Mouse (Mus musculus): ENCODE data around the gene Fam151b. TPM values are rescaled to one million over a fixed set of nuclear protein-coding genes. Genes with fewer than 3 reads are reported as not detected.

Fam151b gene
- polyA plus RNA-seq, 1 experiment = not detected

DNA sequence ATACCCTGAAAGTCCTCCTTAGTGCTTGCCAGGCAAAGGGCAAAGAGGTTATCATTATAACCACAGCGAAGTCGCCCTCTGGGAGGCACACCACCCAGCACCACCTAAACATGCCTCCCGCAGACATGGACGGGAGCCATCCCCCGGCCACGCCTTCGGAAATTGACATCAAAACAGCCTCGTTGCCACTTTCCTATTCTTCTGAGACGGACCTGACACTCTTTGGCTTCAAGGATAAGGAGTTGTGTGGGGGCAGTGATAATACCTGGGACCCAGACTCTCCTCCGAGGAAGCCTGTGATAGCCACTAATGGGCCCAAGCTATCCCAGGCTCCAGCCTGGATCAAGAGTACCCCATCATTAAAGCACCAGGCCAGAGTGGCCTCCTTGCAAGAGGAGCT, 45.2 kb downstream of the Fam151b start:
- TF ChIP-seq GATA1 (IDR thresholded peaks at IDR 0.05; ENCODE audit: low read length) = no peak

DNA sequence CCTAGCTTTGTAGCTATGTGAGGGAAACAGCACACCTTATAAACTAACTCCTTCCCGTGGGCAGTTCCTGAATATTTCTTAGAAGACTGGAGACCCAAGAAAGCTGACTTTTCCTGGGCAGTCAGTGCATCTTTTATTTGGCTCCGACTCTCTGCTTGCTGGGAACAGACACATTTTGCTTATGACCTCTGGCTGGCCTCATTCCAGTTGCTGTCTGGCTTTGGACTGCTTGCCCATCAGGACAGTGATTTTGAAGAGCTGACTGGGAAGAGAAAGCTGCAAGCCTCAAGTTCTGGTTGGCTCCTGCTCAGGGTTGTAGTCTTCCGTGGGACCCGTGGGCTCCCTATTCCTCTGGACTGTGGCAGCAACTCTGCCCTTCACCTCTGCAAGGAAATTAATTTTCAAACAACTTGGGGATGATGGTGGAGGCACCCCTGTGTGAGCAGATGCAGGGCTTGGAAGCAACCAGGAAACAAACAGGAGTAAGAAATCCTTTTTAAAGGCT, 56.4 kb downstream of the Fam151b start:
- no peak for TF ChIP-seq GATA1 (IDR thresholded peaks at IDR 0.05; ENCODE audit: low read length)

DNA sequence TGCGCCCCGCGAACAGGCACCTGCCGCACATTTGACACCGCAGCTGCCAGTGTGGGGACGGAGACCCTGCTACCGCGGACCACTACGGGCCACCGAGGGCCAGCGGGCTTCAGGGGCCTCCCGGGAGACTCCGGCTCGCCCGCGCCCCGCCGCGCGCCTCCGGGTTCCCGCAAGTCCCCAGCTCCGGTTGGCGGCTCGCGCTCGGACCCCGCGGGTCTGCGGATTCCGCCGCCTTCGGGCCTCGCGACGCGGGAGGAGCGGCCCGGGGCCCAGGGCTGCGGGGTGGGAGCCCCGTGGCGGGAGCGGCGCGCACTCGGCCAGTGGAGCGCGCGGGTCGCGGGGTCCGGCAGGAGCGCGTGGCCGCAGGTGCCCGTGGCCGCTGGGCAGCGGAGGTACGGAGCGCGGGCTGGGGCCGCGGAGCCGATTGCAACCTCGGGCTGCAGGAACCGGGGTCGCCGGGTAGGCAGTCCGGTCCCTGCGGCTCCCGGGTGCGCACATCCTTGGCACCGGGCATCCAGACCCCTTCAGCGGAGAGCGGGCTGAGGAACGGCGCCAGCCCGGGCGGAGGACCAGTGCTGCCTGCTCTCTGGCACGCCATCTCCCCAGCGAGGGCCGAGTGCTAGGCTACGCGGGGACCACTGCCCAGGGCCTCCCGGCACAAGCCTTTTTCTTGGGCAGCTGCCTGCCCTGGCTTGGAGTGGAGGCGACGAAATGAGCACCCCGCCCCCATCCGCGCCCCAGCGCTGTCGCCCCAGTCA, 57.3 kb downstream of the Fam151b start:
- no peak for TF ChIP-seq GATA1 (IDR thresholded peaks at IDR 0.05; ENCODE audit: low read length)

DNA sequence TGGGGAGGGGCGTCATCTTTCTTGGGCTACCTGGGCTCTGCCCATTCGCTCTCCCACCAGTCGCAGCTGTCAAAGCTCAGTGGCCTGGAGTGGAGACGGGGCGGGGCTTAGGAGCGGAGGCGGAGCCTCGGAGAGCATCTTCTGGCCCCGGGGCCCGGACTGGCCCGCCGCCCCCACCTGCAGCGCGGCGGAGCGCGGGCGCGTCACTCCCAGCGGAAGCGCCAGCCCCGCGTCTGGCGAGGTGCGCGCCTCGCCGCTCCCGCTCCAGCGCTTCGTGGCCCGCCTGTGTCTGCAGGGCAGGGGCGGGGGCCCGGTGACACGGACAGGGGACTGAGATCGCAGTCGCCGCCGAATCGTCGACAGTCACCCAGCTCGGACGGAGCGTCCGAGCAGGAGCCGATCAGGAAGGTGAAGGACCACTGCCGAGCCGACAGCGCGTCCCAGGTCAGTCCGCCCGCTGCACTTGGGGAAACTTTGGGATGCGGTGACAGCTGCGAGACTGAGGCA, 58.0 kb downstream of the Fam151b start, which contains the start of gene Ankrd34b:
Ankrd34b (plus strand) TSS at position 139 of the 507 bp plus-strand sequence.
- no peak for TF ChIP-seq GATA1 (IDR thresholded peaks at IDR 0.05; ENCODE audit: low read length)

DNA sequence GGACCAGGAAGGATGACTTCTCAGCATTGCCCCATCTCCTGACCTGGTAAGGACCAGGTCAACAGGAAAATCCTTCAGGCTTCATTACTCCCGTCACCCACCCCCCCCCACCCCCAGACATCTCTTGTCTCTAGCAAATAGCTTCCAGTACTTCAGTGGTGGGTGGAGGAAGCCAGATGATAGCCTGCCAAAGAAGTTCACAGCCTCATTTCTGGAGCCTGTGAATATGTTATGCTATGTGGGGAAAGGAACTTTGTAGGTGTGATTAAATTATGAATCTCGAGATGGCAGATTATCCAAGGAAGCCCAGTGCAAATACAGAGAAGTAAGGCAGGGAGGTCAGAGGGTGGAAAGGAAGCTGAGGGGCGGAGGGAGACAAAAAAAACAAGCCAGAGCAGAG, 60.1 kb downstream of the Fam151b start:
- TF ChIP-seq GATA1 (IDR thresholded peaks at IDR 0.05; ENCODE audit: low read length) = no peak

DNA sequence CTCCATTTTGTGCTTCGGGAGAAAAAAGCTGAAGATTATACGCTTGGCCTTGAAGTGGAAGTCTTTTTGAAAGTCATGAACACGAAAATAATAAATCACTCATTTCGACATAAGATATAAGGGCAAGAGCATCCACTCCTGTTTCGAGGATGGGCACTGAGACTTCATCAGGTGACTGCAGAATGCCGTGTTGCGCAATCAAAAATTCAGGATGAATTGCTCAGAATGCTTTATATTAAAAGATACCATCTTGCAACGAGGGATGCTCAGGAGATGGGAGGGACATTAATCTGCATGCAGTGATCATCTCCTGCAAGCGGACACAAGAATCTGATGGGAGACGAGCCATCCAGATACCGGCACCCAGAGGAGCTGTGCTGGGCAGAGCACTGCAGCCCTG, 64.2 kb downstream of the Fam151b start:
- no peak for TF ChIP-seq GATA1 (IDR thresholded peaks at IDR 0.05; ENCODE audit: low read length)

DNA sequence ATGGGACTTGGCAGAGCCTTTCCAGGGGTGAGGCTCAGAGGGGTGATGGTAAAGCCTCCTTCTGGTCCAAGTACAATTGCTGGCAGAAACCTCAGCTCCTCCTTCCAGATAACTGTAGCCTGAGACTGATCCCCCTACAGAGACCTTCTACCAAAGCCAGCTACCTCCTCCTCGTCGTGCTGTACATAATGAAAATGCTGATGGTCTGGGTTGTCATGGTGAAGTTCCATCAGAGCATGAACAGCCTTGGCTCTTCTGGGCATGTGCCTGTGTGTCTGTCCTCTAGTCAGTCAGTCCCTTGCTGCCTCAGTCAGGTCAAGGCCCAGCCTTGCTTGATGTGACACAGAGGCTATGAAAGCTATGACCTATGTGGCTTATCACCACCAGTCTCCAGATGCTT, 73.3 kb downstream of the Fam151b start:
- TF ChIP-seq GATA1 (IDR thresholded peaks at IDR 0.05; ENCODE audit: low read length) = no peak

DNA sequence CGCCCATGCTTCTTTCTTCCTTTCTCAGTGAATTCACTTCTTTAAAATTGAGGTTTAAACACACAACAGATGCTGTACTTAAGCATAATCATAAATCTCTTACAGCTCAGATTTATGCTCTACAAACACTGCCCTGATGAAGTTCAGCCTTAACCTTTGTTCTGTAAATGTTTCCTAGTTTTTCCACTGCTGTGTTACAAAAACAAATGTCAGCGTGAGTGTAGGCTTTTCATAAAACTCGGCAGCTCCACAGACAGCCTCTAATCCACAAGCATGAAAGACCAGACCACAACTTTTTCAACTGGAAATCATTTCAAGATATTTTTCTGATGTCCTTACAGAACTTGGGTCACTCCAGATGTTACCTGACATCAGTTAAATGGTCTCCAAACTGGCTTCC, 80.3 kb downstream of the Fam151b start:
- no peak for TF ChIP-seq GATA1 (IDR thresholded peaks at IDR 0.05; ENCODE audit: low read length)

DNA sequence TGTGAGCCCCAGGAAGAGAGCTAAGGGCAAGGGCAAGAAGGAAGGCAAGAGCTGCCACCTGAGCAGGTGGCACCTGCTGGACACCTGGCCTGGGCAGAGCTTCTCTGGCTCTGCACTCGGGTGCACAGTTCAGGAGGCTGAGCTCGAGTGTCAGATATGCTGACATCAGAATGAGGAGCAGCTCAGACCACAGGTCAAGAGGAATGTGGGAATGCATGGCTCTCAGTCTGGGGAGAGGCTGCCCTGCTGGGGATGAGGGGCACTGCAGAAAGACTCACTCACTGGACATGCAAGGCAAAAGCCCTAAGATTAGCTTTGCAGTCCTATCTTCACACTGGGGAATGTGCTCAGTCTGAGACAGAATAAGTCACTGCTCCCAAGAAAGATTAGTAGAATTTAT, 81.8 kb downstream of the Fam151b start:
- no peak for TF ChIP-seq GATA1 (IDR thresholded peaks at IDR 0.05; ENCODE audit: low read length)

Other genes with a start within 250 kb of the Fam151b start
- gene Gm20379, start 178.0 kb downstream of the Fam151b start, polyA plus RNA-seq (2012) = not detected in 2 replicates
- gene Dhfr, start 129.3 kb downstream of the Fam151b start, polyA plus RNA-seq (2012) = 0.79 and 1.1 TPM in 2 replicates
- 28.9 and 29.6 TPM in 2 replicates for gene Msh3, start 129.0 kb downstream of the Fam151b start, polyA plus RNA-seq (2012)
- not detected in 2 replicates for gene Ankrd34b, start 58.1 kb downstream of the Fam151b start, polyA plus RNA-seq (2012)
- gene Zfyve16, start 46.9 kb upstream of the Fam151b start, polyA plus RNA-seq (2012) = 0.84 and 1.1 TPM in 2 replicates
- gene Spz1, start 92.2 kb upstream of the Fam151b start, polyA plus RNA-seq (2012) = not detected in 2 replicates
- gene Serinc5, start 127.1 kb upstream of the Fam151b start, polyA plus RNA-seq (2012) = 8.7 TPM in 2 replicates

Data from G1E-ER4 (cell line).